Mouse (Mus musculus): ENCODE data around the gene Rrp1b. TPM values are rescaled to one million over a fixed set of nuclear protein-coding genes. Genes with fewer than 3 reads are reported as not detected.

Gene Rrp1b
- total RNA-seq, 2 experiments from 2014 or later = 15.3 to 22.4 TPM

Other genes with a start within 250 kb of the Rrp1b start
- 10 to 100 TPM; 11.7 to 14.6 TPM for gene Sik1, start 180.3 kb upstream of the Rrp1b start, total RNA-seq (2021)
- 1 to 10 TPM in 1 of 2 experiments, under 1 TPM in 1; 0.84 to 1.0 TPM for gene Hsf2bp, start 249 bp downstream of the Rrp1b start, total RNA-seq (2021)
- 10 to 100 TPM in 1 of 2 experiments, 1 to 10 TPM in 1; 7.0 to 10.3 TPM for gene Notch3, start 130.8 kb downstream of the Rrp1b start, total RNA-seq (2021)
- gene Ephx3, start 153.4 kb downstream of the Rrp1b start, total RNA-seq (2021) = under 1 TPM; 0.49 to 0.75 TPM
- gene Brd4, start 248.6 kb downstream of the Rrp1b start, total RNA-seq (2021) = 100 to 1,000 TPM; 104 to 117 TPM

All from layer of hippocampus, postnatal 25 days (tissue).